Mouse (Mus musculus) hindbrain, embryonic 12.5 days (tissue): ENCODE measurements at regions not wholly inside any gene's neighbourhood (a gene's known extent, or its start where the extent isn't known, plus 50 kb on each side); places are given as distances from the start of the nearest gene placed in this dataset.
"Not testable (repeated sequence)": the region's sequence is repeated elsewhere in the genome, so short reads cannot be mapped to it uniquely, and the experiment has no call there.

Experiments used
- ATAC-seq: fragments of 200-750 bp; cut with Nextera tagmentation; 2 replicates; pipeline ENCODE4 v1.8.0; 2017; ENCODE audit warnings: moderate TSS enrichment; ENCODE audit not compliant: low FRiP score
- H3K27ac ChIP-seq: fragments of 300-500 bp; sonication (generic); 2 replicates; pipeline ENCODE4 v1.5.1; 2016; ENCODE audit warnings: mild to moderate bottlenecking
- H3K27me3 ChIP-seq: fragments of 300-500 bp; sonication (generic); 2 replicates; pipeline ENCODE4 v1.6.1; 2016; ENCODE audit warnings: mild to moderate bottlenecking
- H3K36me3 ChIP-seq: fragments of 300-500 bp; sonication (generic); 2 replicates; pipeline ENCODE4 v1.6.1; 2016; ENCODE audit warnings: mild to moderate bottlenecking
- H3K4me1 ChIP-seq: fragments of 300-500 bp; sonication (generic); 2 replicates; pipeline ENCODE4 v1.6.1; 2016
- H3K4me2 ChIP-seq: fragments of 300-500 bp; sonication (generic); replicated peaks from 2 replicates; pipeline ENCODE4 v1.6.1; 2016; ENCODE audit warnings: mild to moderate bottlenecking
- H3K4me3 ChIP-seq: fragments of 300-500 bp; sonication (generic); 2 replicates; pipeline ENCODE4 v1.5.1; 2016; ENCODE audit warnings: mild to moderate bottlenecking
- H3K9ac ChIP-seq: fragments of 300-500 bp; sonication (generic); 2 replicates; pipeline ENCODE4 v1.6.1; 2016; ENCODE audit warnings: mild to moderate bottlenecking, moderate library complexity
- H3K9me3 ChIP-seq: fragments of 300-500 bp; sonication (generic); replicated peaks from 2 replicates; pipeline ENCODE4 v1.6.1; 2016; ENCODE audit warnings: mild to moderate bottlenecking
- WGBS: fragments of 180-500 bp; shearing (Covaris S2); methylation state at CpG from one replicate; pipeline ENCODE4 v1.1.7; 2016; 5-methylcytosine and 5-hydroxymethylcytosine counted together

GRCm38 (mm10) chr11:113166517-113166916 is 384.5 kb downstream of the Sox9 start:
- ATAC-seq, result no peak
- WGBS, result 67% methylated on average over 4 of the region's 4 CpGs
- H3K4me1 ChIP-seq, result peaks cover 74% of the 10 kb centered on the region
- H3K27ac ChIP-seq, result peak overlapping the region; percentile 48; the same call in 1 of the 2 replicates
- H3K4me3 ChIP-seq, result no peak overlapping the region
- H3K27me3 ChIP-seq, result 0 out of 2 replicates have a peak, but pooled peaks cover 3% of the 10 kb centered on the region
- H3K4me2 ChIP-seq, result no peak overlapping the region
- 0 out of 2 replicates have a peak overlapping the region, but pooled peaks have one; percentile 8 for H3K9ac ChIP-seq
- no peaks in the 10 kb centered on the region for H3K9me3 ChIP-seq
- no peaks in the 10 kb centered on the region; the same call in 1 of the 2 replicates for H3K36me3 ChIP-seq

GRCm38 (mm10) chr11:113172497-113173140 is 390.6 kb downstream of the Sox9 start:
- no peaks in the 10 kb centered on the region for H3K36me3 ChIP-seq
- peak; percentile 68 for ATAC-seq
- H3K4me3 ChIP-seq, result peak overlapping the region; percentile 40
- peaks cover 50% of the 10 kb centered on the region for H3K4me1 ChIP-seq
- H3K27ac ChIP-seq, result peak overlapping the region; percentile 80
- H3K4me2 ChIP-seq, result peak overlapping the region; percentile 57
- H3K9me3 ChIP-seq, result no peaks in the 10 kb centered on the region
- WGBS, result 24% methylated on average over 16 of the region's 16 CpGs
- 0 out of 2 replicates have a peak overlapping the region, but pooled peaks have one; percentile 15 for H3K9ac ChIP-seq
- no peaks in the 10 kb centered on the region for H3K27me3 ChIP-seq

GRCm38 (mm10) chr11:113173317-113173716 is 391.3 kb downstream of the Sox9 start:
- peak overlapping the region; percentile 24; the same call in 1 of the 2 replicates for H3K4me3 ChIP-seq
- H3K4me1 ChIP-seq, result peaks cover 57% of the 10 kb centered on the region
- not testable (repeated sequence) for H3K9ac ChIP-seq, H3K27me3 ChIP-seq, H3K36me3 ChIP-seq, ATAC-seq, H3K9me3 ChIP-seq
- H3K27ac ChIP-seq, result 0 out of 2 replicates have a peak overlapping the region, but pooled peaks have one; percentile 44
- WGBS, result 28% methylated on average over 12 of the region's 12 CpGs
- H3K4me2 ChIP-seq, result peak overlapping the region; percentile 42

- WGBS, result 51% methylated on average over 5 of the region's 5 CpGs
- no peak overlapping the region for H3K4me2 ChIP-seq
- no peaks in the 10 kb centered on the region for H3K27me3 ChIP-seq
- H3K27ac ChIP-seq, result peak overlapping the region; percentile 55
- no peaks in the 10 kb centered on the region for H3K9me3 ChIP-seq
- no peak overlapping the region for H3K9ac ChIP-seq
- ATAC-seq, result no peak; the same call in 1 of the 2 replicates
- no peak overlapping the region for H3K4me3 ChIP-seq
- H3K36me3 ChIP-seq, result no peaks in the 10 kb centered on the region
- H3K4me1 ChIP-seq, result peaks cover 65% of the 10 kb centered on the region
Measured at GRCm38 (mm10) chr11:113174011-113174507, 392.0 kb downstream of the Sox9 start.

GRCm38 (mm10) chr11:113175323-113175722 is 393.3 kb downstream of the Sox9 start:
- Histone ChIP-seq H3K27ac (no peak overlapping the region), H3K36me3 (no peaks in the 10 kb centered on the region), H3K4me3 (no peak overlapping the region), H3K9ac (no peak overlapping the region), H3K4me1 (peaks cover 66% of the 10 kb centered on the region), H3K4me2 (no peak overlapping the region), H3K27me3 (no peaks in the 10 kb centered on the region; the same call in 1 of the 2 replicates), H3K9me3 (no peaks in the 10 kb centered on the region)
- ATAC-seq, result no peak
- 36% methylated on average over 6 of the region's 6 CpGs for WGBS

- no peak for ATAC-seq
- Histone ChIP-seq H3K4me1 (peaks cover 66% of the 10 kb centered on the region), H3K27me3 (no peaks in the 10 kb centered on the region; the same call in 1 of the 2 replicates), H3K4me3 (no peak overlapping the region), H3K4me2 (no peak overlapping the region), H3K36me3 (no peaks in the 10 kb centered on the region), H3K9me3 (no peaks in the 10 kb centered on the region), H3K27ac (no peak overlapping the region), H3K9ac (no peak overlapping the region)
- WGBS, result 27% methylated on average over 7 of the region's 7 CpGs
Measured at GRCm38 (mm10) chr11:113176183-113176582, 394.2 kb downstream of the Sox9 start.

- H3K27me3 ChIP-seq, result no peaks in the 10 kb centered on the region; the same call in 1 of the 2 replicates
- WGBS, result 80% methylated on average over 7 of the region's 7 CpGs
- H3K4me3 ChIP-seq, result no peak overlapping the region
- no peaks in the 10 kb centered on the region for H3K9me3 ChIP-seq
- H3K9ac ChIP-seq, result no peak overlapping the region
- no peak overlapping the region for H3K4me2 ChIP-seq
- no peaks in the 10 kb centered on the region for H3K36me3 ChIP-seq
- H3K4me1 ChIP-seq, result peaks cover 86% of the 10 kb centered on the region
- no peak for ATAC-seq
- H3K27ac ChIP-seq, result 0 out of 2 replicates have a peak overlapping the region, but pooled peaks have one; percentile 17
Measured at GRCm38 (mm10) chr11:113178375-113178774, 396.4 kb downstream of the Sox9 start.

GRCm38 (mm10) chr11:113180008-113180407 is 398.0 kb downstream of the Sox9 start:
- H3K27me3 ChIP-seq, result no peaks in the 10 kb centered on the region; the same call in 1 of the 2 replicates
- H3K9ac ChIP-seq, result no peak overlapping the region
- no peak for ATAC-seq
- H3K27ac ChIP-seq, result 0 out of 2 replicates have a peak overlapping the region, but pooled peaks have one; percentile 7
- no peaks in the 10 kb centered on the region for H3K36me3 ChIP-seq
- H3K4me3 ChIP-seq, result no peak overlapping the region
- H3K4me2 ChIP-seq, result no peak overlapping the region
- H3K9me3 ChIP-seq, result no peaks in the 10 kb centered on the region
- H3K4me1 ChIP-seq, result peaks cover 91% of the 10 kb centered on the region
- WGBS, result 80% methylated on average over 14 of the region's 14 CpGs

- Histone ChIP-seq H3K4me2 (no peak overlapping the region), H3K27me3 (peaks cover 6% of the 10 kb centered on the region; the same call in 1 of the 2 replicates), H3K9ac (no peak overlapping the region), H3K4me1 (peaks cover 94% of the 10 kb centered on the region), H3K27ac (peak overlapping the region; percentile 30; the same call in 1 of the 2 replicates), H3K9me3 (no peaks in the 10 kb centered on the region), H3K36me3 (no peaks in the 10 kb centered on the region), H3K4me3 (no peak overlapping the region)
- 0 out of 2 replicates have a peak, but pooled peaks have one; percentile 20 for ATAC-seq
- WGBS, result 59% methylated on average over 13 of the region's 13 CpGs
Measured at GRCm38 (mm10) chr11:113182083-113182861, 400.2 kb downstream of the Sox9 start.

GRCm38 (mm10) chr11:113183556-113183955 is 401.5 kb downstream of the Sox9 start:
- no peak overlapping the region for H3K9ac ChIP-seq
- no peak for ATAC-seq
- H3K36me3 ChIP-seq, result no peaks in the 10 kb centered on the region
- WGBS, result 41% methylated on average over 5 of the region's 5 CpGs
- peaks cover 91% of the 10 kb centered on the region for H3K4me1 ChIP-seq
- H3K27ac ChIP-seq, result peak overlapping the region; percentile 81
- peaks cover 6% of the 10 kb centered on the region; the same call in 1 of the 2 replicates for H3K27me3 ChIP-seq
- no peak overlapping the region for H3K4me3 ChIP-seq
- H3K4me2 ChIP-seq, result peak overlapping the region; percentile 6; the same call in 1 of the 2 replicates
- H3K9me3 ChIP-seq, result no peaks in the 10 kb centered on the region

- 0 out of 2 replicates have a peak, but pooled peaks have one; percentile 14 for ATAC-seq
- H3K27me3 ChIP-seq, result peaks cover 6% of the 10 kb centered on the region; the same call in 1 of the 2 replicates
- no peaks in the 10 kb centered on the region for H3K36me3 ChIP-seq
- no peak overlapping the region for H3K4me3 ChIP-seq
- peaks cover 91% of the 10 kb centered on the region for H3K4me1 ChIP-seq
- H3K4me2 ChIP-seq, result peak overlapping the region; percentile 6; the same call in 1 of the 2 replicates
- no peak overlapping the region for H3K9ac ChIP-seq
- peak overlapping the region; percentile 81 for H3K27ac ChIP-seq
- 1% methylated on average over 9 of the region's 9 CpGs for WGBS
- H3K9me3 ChIP-seq, result no peaks in the 10 kb centered on the region
Measured at GRCm38 (mm10) chr11:113184095-113184494, 402.1 kb downstream of the Sox9 start.

GRCm38 (mm10) chr11:113187407-113187806 is 405.4 kb downstream of the Sox9 start:
- Histone ChIP-seq H3K9ac (no peak overlapping the region), H3K27ac (peak overlapping the region; percentile 45), H3K4me1 (peaks cover 82% of the 10 kb centered on the region), H3K4me2 (no peak overlapping the region), H3K27me3 (peaks cover 6% of the 10 kb centered on the region; the same call in 1 of the 2 replicates), H3K9me3 (no peaks in the 10 kb centered on the region), H3K36me3 (no peaks in the 10 kb centered on the region), H3K4me3 (no peak overlapping the region)
- 66% methylated on average over 8 of the region's 8 CpGs for WGBS
- no peak for ATAC-seq
